Mouse (Mus musculus) cerebellum, adult 11 months (tissue): Measurements from ENCODE around the gene Il5ra.

ENCODE experiments used
- DNase-seq: peaks from one replicate; pipeline ENCODE4 v3.0.0; 2022

Il5ra gene

GRCm38 (mm10) chr6:106748887-106749388 is at the start of gene Il5ra:
Il5ra (minus strand) TSS chr6:106749037.
- DNase-seq, result no peak

DNA sequence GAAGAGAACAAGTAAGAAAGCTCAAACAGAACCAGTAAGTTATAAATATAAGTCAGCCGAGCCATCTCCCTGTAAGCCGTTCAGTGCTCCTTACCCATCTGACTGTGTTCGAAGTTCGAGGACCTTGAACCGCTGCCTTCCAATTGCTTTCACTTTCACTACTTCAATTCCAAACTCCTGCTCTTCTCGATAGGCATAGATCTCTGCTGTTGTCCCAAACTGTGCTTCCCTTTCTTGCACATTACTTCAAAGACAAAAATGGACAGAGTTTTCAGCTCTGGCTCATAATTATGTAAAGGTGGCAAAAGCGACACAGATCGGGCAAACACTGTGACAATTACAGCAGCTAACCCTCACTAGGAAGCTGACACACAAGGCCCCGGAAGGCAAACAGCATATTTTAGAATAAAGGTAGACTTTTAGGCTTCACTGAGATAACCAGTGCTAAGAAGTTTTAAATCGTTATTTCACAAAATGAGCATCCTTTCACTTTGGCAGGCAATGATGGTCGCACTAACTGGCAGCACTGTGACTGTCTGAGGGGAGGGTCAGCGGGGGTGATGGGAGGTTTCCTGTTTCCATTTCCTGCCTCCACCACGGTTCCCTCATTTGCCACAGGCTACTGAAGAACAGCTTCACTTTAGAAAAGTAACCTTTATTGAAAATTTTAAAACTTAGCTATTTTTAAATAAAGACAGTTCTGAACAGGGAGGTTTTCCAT is 45.4 kb upstream of the Il5ra start:
- no peak for DNase-seq

DNA sequence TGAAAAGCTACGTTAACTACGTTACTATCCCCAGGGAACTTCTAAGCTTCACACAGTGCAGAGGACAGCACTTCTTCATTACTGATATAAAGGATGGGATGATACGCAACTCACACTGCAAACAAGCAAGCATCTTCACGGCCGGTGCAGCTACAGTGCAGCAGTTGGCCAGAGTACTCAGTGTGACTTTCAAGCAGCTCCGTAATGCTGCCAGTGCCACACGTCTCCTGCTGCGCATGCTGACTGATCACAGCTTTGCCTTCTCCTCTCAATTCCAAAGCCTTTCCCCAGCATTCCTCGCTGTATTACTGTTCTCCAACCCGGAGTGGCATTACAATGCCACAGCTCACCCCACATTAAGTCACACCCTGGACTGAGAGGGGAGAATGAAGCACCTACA is 44.8 kb upstream of the Il5ra start:
- no peak for DNase-seq

DNA sequence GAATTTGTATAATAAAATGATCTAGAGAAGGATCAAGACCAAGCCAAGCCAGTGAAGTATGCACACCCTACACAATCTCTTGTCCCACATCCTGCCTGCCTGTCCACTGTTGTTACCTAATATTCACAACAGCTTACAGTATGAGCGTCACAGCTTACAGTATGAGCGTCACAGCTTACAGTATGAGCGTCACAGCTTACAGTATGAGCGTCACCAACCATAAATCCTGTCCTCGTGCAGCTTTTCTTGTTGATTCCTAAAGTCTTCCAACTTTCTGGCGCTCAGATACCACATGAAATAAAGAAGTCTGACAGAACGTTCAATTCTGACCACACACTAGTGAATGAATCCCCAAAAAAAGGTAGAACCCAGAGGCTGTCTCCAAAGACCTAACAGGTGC is 44.3 kb upstream of the Il5ra start:
- no peak for DNase-seq

- DNase-seq, result no peak
Measured at GRCm38 (mm10) chr6:106792486-106792885, 43.6 kb upstream of the Il5ra start.

DNA sequence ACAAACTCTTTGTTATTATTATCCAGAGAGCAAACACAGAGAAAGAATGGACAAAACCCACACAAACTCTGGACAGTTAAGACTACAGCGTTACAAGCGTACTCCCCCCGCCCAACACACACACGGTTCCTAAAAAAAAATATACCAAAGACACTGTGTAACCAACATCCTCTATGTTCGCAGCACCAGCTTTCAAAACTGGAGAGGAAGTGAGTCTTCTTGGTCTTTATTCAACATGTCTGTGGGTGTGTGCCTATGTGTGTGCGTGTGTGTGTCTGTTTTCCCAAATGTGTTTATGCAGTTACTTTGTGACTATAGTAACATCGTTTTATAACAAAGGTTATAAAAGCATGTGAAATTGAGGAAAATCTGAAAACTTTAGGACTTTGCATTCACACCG is 42.6 kb upstream of the Il5ra start:
- DNase-seq, result no peak

- no peak for DNase-seq
Measured at GRCm38 (mm10) chr6:106787138-106787537, 38.3 kb upstream of the Il5ra start.

DNA sequence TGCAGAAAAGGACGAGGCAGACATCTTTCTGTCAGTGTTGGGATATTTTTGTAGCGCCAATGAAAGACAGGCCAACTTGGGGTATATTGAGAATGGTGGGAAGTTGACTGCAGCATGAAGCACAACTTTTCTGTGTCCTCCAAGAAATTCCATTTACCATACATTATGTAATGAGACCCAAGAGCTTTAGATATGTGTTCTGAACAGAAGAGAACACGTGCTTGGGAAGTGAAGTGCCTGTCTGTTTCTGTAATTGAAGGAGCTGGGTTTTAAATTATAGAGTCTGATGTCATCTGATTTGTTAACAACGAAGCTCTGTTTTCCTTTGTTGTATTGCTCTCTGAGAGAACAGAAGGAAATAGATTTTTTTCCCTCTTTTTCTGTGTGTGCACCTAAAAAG is 21.2 kb upstream of the Il5ra start:
- no peak for DNase-seq

DNA sequence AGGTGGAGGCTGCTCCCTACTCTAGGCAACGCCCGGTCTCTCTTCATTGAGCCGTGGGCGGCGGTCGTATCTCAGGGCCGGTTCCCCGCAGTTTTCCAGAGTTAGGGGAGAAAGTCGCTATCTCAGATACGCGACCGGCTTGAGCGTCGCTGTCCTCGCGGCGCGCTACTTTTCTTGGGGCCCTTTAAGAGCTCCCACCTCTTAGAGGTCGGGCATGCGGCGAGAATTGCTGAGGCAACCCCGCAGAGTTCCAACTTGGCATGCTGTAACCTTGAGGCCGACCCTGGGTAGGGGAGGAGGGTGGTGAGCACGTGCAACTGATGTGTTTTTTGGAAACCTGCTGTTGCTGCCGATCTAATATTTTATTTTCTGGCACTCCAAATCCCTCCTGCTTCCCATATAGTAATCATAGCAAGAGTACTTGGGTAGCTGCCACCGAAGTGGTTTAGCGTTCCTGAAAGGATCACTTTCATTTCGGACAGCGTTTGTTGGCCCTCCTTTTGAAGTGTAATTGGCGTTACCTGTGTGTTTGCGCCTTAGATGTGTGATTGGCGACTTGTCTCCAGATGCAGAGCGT is 20.5 kb upstream of the Il5ra start:
- DNase-seq, result no peak

DNA sequence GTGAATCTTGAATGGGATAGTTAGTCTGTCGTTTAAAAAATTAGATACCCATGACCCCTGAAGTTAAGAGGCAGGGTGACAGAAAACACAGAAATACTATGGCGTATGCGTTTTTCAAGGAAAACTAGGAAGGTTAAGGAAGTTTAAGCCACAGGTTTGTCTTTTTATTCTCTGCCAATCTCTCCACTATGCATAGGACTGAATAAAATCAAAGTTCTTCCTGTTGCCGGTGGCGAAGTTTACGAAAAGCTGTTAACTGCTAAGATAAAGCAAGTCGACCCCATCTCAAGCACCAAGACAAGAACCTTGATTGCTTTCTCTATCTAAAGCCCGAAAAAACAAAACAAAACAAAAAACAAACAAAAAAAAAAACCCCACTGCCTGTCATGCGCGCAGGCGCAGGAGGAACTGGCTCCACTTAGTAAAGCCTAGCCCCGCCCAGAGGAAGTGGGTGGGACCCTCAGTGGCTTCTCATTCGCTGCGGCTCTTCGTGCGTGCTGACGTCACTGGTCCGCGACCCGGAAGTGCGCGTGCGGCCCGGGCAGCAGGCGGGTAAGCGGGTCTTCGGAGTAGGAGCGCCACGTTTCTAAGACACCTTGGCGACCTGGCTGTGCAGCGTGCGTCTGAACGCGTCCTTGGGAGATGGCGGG is 19.9 kb upstream of the Il5ra start, which contains the start of gene Trnt1:
Gene Trnt1 (plus strand): TSS at position 481 of the 650 bp plus-strand sequence.
- peak; percentile 95 for DNase-seq

GRCm38 (mm10) chr6:106766774-106767173 is 17.9 kb upstream of the Il5ra start:
- DNase-seq, result no peak

- no peak for DNase-seq
Measured at GRCm38 (mm10) chr6:106765892-106766291, 17.1 kb upstream of the Il5ra start.

- DNase-seq, result no peak
Measured at GRCm38 (mm10) chr6:106761486-106761885, 12.6 kb upstream of the Il5ra start.

GRCm38 (mm10) chr6:106760473-106761218 is 11.8 kb upstream of the Il5ra start:
- DNase-seq, result no peak

GRCm38 (mm10) chr6:106758299-106758698 is 9.5 kb upstream of the Il5ra start:
- DNase-seq, result no peak

DNA sequence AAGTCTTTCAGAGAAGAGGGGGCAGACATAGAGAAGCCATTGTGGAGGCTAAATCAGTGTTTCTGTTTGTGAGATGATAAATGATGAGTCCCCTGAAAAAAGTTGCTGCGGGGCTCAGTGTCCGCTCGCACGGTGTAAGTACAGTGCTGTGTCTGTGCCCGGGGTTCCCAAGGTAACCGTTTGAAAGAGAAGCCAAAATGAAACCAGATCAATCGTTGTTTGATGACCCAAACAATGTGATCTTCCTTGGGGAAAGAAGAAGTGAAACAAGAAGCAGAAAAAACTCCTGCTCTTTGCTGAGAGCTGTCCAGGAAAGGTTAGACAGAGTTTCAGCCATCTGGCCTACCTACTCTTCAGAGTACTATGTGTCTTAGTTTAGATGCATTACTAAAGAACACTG is 1.5 kb upstream of the Il5ra start:
- DNase-seq, result no peak

- no peak for DNase-seq
Measured at GRCm38 (mm10) chr6:106747804-106748203, 1.0 kb downstream of the Il5ra start.

DNA sequence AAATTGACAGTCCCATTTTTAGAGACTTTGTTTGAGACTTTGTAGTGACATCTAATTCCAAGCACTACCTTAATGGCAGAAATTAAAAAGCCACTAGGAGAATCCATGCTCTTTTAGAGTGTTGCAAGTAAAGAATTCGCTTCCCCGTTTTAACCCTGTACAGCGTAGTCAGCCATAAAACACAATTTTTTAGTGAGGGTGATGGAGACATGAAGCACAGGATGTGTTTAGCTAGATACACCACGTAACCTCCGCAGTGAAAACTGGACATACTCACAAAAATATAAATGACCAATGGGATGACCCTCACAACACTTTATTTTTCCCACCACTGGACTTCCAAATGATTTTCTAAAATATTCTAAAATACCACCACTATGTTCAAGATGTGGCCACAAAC is 1.6 kb downstream of the Il5ra start:
- no peak for DNase-seq

DNA sequence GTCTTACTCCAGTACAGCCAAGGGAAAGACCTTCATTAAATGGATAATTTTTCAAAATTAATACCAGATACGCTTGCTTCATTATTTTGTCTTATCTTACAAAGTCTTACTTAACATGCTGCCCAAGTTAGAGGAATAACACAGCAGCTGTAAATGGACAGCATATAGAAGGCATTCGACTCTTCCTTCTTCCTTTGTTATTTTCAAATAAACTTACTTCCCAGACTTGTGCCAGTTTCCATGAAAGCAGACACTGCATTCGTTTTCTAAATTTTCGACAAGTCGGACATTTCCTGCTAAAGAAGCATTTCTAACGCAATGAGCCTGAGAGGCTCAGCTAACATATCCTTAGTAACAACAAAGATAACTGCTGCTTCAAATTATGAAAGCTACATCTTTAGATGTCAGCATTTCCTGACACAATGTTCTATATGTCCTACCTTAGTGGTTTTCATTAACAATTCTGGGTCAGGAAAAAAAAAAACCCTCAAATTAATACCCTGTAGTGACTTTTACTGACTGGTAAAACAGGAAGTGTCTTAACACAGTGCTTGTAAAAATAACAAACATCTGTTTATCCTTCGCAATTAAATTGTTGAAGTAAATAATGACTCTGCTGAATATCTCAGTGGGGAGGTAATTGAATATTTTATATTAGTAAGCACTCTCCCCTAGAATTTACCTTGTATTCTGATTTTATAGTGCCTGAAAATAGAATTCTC is 3.0 kb downstream of the Il5ra start:
- DNase-seq, result no peak

DNA sequence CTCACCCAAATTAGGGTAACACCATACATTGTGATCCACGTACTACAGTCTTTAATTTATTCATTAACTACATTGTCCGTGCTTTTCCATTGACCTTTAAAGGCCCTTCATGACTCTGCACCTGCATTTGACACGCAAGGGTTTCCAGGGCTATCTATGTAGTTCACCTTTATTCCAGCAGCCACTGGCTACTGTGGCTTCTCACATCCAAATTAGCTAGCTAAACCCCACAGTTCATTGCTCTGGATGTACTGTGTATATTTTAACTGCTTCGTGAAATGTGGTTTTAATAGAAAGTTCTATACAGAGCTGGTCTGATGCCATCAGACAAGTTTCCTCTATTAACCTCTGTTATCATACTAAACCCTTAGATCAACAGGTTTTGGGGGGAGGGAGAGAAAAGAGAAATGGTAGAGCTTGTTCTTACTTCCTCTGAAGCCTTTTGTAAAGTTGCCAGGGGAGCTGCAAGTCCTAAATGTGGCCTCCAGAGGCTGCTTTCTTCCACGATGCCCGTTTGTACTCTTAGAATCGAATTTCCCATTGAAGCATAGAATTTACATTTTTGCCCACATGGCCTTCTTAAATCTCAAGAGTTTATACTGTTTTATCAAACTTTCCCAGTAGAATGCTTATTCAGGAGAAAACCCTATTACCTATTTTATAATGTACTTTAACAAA is 5.1 kb downstream of the Il5ra start:
- DNase-seq, result no peak

DNA sequence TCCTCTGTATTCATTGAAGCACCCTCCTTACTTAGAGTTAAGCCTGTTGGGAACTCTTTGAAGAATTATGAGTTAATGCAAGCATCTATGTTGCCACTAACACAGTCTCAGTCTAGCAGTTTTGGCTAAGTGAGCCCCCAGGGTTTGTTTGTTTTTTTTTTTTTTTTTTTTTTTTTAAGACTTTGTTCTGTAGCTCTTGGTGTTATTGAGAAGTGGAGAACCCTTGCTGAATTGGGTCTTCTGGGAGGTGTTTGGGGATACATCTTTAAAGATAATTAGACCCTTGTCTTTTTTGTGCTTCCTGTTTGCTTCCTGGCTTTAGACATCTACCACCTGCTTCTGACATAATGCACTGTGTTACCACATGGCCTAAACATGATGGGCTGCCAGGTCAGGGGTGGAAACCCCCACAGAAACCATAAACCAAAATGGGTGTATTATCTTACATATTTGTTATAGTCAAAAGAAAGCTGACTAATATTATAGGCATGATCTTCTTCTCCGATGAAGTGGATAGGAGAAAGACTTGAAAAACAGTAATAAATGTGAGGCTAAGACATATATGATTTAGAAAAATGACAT is 8.5 kb downstream of the Il5ra start:
- no peak for DNase-seq

DNA sequence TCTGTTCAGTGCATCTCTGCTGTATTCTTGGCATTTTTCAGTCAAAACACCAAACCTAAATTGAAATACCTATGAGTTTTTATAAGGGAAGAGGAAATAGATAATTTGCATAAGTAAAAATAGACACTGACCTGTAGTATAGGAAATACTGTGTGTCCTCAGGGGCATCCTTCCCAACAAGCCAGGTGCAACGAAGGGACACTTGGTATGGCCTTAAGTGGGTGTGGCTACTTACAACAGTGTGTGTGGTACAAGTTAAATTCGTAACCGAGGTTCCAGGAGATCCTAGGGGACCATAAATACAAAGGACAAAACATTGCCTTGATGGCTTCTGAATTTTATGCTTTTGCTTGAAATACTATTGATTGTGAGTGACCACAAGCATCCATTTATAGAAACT is 10.6 kb downstream of the Il5ra start:
- DNase-seq, result no peak
